Mouse (Mus musculus): ENCODE data around the gene 4930407I10Rik. TPM values are rescaled to one million over a fixed set of nuclear protein-coding genes. Genes with fewer than 3 reads are reported as not detected.

The 4930407I10Rik gene
- polyA plus RNA-seq, 1 experiment from 2014 or later = not detected

DNA sequence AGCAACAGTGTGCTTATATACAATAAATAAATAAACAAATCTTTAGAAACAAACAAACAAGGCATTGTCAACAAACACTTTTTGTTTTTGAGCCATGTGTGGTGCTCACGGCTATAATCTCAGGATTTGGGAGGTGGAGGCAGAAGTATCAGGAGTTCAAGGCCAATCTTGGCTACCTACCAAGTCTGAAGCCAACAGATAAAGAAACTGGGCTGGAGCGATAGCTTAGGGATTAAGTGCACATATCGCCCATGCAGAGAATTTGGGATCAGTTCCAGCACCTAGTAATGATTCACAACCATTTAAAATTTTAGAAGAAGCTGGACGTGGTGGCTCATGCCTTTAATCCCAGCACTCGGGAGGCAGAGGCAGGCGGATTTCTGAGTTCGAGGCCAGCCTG lies 14.5 kb downstream of the 4930407I10Rik start:
- H3K27me3 ChIP-seq (ENCODE audit: insufficient read depth, poor library complexity, severe bottlenecking) = peaks cover 47% of the 10 kb centered on the region
- H3K27ac ChIP-seq = no peak overlapping the region
- 84% methylated on average over 7 of the region's 7 CpGs for WGBS
- no peak overlapping the region for H3K4me3 ChIP-seq
- no peak for DNase-seq (ENCODE audit: low spot score)
- peaks cover 5% of the 10 kb centered on the region for H3K4me1 ChIP-seq
- H3K9me3 ChIP-seq = no peaks in the 10 kb centered on the region
- H3K36me3 ChIP-seq = no peaks in the 10 kb centered on the region

DNA sequence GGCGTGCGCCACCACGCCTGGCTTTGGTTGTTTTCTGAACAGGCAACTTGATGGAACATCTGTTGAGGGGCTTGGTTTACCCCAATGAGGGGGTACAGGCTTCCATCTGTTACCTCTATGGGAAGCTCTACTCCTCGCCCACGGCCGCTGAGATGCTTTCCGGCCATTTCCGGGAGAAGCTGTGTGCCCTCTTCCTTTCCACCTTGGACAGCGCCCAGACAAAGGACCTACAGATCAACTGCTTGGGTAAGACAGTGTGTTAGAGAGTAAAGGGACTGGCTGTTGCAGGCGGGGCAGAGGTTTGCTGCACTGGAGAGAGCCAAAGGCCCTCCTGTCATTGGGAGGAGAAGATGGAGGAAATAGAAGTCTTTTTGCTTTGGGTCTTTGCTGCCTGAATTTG lies 20.9 kb downstream of the 4930407I10Rik start:
- Histone ChIP-seq H3K27me3 (ENCODE audit: insufficient read depth, poor library complexity, severe bottlenecking) (peaks cover 17% of the 10 kb centered on the region; the same call in 1 of the 2 replicates), H3K36me3 (no peaks in the 10 kb centered on the region), H3K9me3 (no peaks in the 10 kb centered on the region), H3K4me1 (no peaks in the 10 kb centered on the region), H3K4me3 (no peak overlapping the region), H3K27ac (no peak overlapping the region)
- 50% methylated on average over 10 of the region's 10 CpGs for WGBS
- no peak for DNase-seq (ENCODE audit: low spot score)

DNA sequence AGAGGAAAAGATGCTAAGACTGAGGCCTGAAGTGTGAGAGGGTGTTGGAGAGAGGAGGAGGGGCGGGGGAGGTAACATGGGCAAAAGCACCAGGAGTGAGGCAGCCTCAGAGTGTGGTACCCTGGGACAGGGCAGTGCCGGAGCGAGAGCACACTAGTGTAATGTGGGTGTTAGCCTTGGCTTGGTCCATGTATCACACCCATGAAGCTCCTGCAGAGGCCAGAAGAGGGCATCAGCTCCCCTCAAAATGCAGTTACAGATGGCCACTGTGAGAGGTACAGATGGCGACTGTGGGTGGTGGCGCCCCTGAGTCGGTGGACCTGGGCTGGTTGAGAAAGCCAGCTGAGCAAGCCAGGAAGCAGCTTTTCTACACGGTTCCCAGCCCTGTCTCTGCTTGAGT lies 22.2 kb downstream of the 4930407I10Rik start:
- no peaks in the 10 kb centered on the region for H3K9me3 ChIP-seq
- H3K4me1 ChIP-seq = no peaks in the 10 kb centered on the region
- no peak overlapping the region for H3K27ac ChIP-seq
- H3K36me3 ChIP-seq = no peaks in the 10 kb centered on the region
- peaks cover 23% of the 10 kb centered on the region; the same call in 1 of the 2 replicates for H3K27me3 ChIP-seq (ENCODE audit: insufficient read depth, poor library complexity, severe bottlenecking)
- H3K4me3 ChIP-seq = no peak overlapping the region
- WGBS = 28% methylated on average over 7 of the region's 7 CpGs
- DNase-seq (ENCODE audit: low spot score) = no peak

DNA sequence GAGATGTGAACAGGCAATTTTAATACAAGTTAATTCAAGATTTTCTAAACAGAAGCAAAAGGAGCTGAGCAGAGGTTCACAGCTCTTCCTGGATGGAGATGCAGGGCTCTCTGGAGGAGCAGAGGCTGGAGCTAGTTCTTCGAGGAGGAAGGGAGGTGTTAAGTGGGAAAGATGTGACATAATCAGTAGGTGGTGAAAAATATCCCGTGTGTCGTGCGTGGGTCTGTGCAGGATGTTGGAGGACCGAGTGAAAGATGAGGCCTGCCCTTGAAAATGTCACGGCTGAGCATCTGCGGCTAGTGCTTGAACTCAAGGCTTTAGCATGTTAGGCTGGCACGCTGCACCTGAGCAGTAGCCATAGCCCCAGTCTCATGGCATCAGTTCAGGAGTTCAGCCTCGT lies 26.7 kb downstream of the 4930407I10Rik start:
- no peak overlapping the region for H3K27ac ChIP-seq
- no peaks in the 10 kb centered on the region for H3K4me1 ChIP-seq
- no peak for DNase-seq (ENCODE audit: low spot score)
- H3K36me3 ChIP-seq = no peaks in the 10 kb centered on the region
- H3K4me3 ChIP-seq = no peak overlapping the region
- no peaks in the 10 kb centered on the region for H3K9me3 ChIP-seq
- WGBS = 81% methylated on average over 9 of the region's 9 CpGs
- peaks cover 34% of the 10 kb centered on the region; the same call in 1 of the 2 replicates for H3K27me3 ChIP-seq (ENCODE audit: insufficient read depth, poor library complexity, severe bottlenecking)

DNA sequence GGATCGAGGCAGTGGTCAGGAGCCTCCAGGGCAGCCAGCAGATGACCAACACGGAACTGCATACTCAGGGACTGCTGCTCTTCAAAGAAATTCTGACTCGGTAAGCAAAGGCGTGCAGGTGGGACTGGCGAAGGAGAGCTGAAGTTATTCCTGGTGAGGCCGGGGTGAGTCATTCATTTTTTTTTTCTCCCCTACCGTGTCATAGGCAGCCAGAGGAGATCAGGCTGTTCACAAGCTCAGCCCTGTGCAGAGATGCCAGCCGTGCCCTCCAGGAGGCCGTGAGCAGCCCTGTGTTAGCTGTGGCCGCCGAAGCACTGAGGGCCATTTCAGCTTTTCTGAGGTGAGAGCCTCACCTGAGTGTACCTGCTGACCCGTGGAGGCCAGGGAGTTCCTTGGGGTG lies 27.2 kb downstream of the 4930407I10Rik start:
- Histone ChIP-seq H3K4me3 (no peak overlapping the region), H3K9me3 (no peaks in the 10 kb centered on the region), H3K27me3 (ENCODE audit: insufficient read depth, poor library complexity, severe bottlenecking) (peaks cover 34% of the 10 kb centered on the region; the same call in 1 of the 2 replicates), H3K27ac (no peak overlapping the region), H3K4me1 (no peaks in the 10 kb centered on the region), H3K36me3 (no peaks in the 10 kb centered on the region)
- WGBS = 75% methylated on average over 12 of the region's 12 CpGs
- DNase-seq (ENCODE audit: low spot score) = no peak

DNA sequence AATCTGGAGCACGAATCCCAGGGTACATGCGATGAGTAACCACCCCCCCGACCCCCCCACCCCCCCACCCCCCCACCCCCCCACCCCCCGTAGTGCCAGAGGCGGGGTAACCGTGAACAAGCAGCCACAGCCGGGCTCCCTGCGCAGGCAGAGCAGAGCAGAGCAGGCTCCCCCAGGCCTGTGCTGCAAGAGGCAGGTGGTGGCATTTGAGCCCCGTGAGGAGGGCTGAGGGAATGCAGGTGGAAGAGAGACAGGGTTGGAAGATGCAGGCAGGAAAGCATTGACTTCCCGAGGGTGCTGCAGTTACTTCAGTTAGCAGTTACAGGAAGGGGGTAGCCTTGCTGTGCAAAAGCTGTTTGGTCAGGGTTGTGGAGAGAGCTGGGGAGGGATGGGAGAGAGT lies 28.3 kb downstream of the 4930407I10Rik start:
- Histone ChIP-seq H3K9me3 (no peaks in the 10 kb centered on the region), H3K27me3 (ENCODE audit: insufficient read depth, poor library complexity, severe bottlenecking) (peaks cover 36% of the 10 kb centered on the region; the same call in 1 of the 2 replicates), H3K36me3 (no peaks in the 10 kb centered on the region), H3K4me3 (no peak overlapping the region), H3K4me1 (no peaks in the 10 kb centered on the region), H3K27ac (no peak overlapping the region)
- WGBS = 4% methylated on average over 10 of the region's 10 CpGs
- no peak for DNase-seq (ENCODE audit: low spot score)

DNA sequence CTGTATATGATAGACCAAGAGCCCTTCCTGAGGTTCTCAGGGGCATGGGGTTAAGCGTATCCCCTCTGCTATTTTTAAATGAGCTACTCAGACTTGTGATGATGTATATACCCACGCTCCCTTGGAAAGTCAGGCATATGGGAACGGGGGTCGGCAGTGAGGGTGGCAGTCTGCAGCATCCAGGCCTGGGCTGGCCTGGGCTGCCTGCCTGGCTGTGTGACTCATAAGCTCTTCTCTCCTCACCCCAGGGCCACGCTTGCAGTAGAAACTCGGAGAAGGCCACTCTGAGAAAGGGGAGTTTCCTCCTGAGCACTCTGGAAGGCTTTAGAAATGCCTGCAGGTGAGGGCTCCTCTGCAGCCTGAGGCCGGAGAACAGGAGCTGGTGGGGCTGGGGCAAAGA lies 32.1 kb downstream of the 4930407I10Rik start:
- H3K27me3 ChIP-seq (ENCODE audit: insufficient read depth, poor library complexity, severe bottlenecking) = peaks cover 26% of the 10 kb centered on the region; the same call in 1 of the 2 replicates
- no peak for DNase-seq (ENCODE audit: low spot score)
- WGBS = 66% methylated on average over 7 of the region's 7 CpGs
- H3K9me3 ChIP-seq = no peaks in the 10 kb centered on the region
- no peak overlapping the region for H3K4me3 ChIP-seq
- no peak overlapping the region for H3K27ac ChIP-seq
- no peaks in the 10 kb centered on the region for H3K36me3 ChIP-seq
- no peaks in the 10 kb centered on the region for H3K4me1 ChIP-seq

DNA sequence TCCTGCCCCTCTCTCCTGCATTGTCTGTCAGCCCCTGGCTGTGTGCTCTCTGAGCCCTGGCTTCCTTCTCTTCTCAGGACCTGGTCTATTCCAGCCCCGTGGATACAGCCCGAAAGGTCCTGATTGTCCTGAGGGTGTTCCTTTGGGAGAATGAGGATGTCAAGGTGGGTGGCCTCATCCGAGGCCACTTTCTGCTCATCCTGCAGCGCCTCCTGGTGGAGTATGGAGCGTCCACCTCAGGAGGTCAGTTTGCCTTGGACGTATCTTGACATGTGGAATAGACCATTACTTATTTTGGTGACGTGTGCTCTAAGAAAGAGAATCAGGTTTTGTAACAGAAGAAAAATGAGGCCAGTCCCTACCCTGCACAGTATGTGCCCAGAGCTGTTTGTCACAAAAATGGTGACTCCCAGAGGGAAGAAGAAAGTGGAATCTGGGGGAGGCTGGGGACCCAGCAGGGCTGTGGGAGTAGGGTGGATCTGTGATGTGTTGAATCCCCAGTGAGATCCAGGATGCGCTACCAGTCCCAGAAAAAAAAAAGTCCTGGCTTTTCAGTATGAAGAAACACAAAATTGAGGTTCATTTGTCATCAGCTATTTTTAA lies 48.1 kb downstream of the 4930407I10Rik start:
- WGBS = 20% methylated on average over 8 of the region's 8 CpGs
- no peaks in the 10 kb centered on the region for H3K36me3 ChIP-seq
- H3K4me3 ChIP-seq = no peak overlapping the region
- H3K27me3 ChIP-seq (ENCODE audit: insufficient read depth, poor library complexity, severe bottlenecking) = peaks cover 32% of the 10 kb centered on the region
- H3K9me3 ChIP-seq = no peaks in the 10 kb centered on the region
- H3K4me1 ChIP-seq = no peaks in the 10 kb centered on the region
- no peak overlapping the region for H3K27ac ChIP-seq
- peak; percentile 79 for DNase-seq (ENCODE audit: low spot score)

Other genes starting within 250 kb of the 4930407I10Rik start
- 13.0 and 15.6 TPM in 2 replicates for gene Tob2, start 200.4 kb upstream of the 4930407I10Rik start, polyA plus RNA-seq (2016; fragmentation: Nextera tagmentation; extraction: Ambion mirVana)
- gene Phf5a, start 187.2 kb upstream of the 4930407I10Rik start, polyA plus RNA-seq (2016; fragmentation: Nextera tagmentation; extraction: Ambion mirVana) = 154 and 200 TPM in 2 replicates
- 320 and 472 TPM in 2 replicates for gene Aco2, start 186.8 kb upstream of the 4930407I10Rik start, polyA plus RNA-seq (2016; fragmentation: Nextera tagmentation; extraction: Ambion mirVana)
- gene Polr3h, start 132.9 kb upstream of the 4930407I10Rik start, polyA plus RNA-seq (2016; fragmentation: Nextera tagmentation; extraction: Ambion mirVana) = 108 and 120 TPM in 2 replicates
- 6.4 and 7.4 TPM in 2 replicates for gene Csdc2, start 122.4 kb upstream of the 4930407I10Rik start, polyA plus RNA-seq (2016; fragmentation: Nextera tagmentation; extraction: Ambion mirVana)
- gene Pmm1, start 98.2 kb upstream of the 4930407I10Rik start, polyA plus RNA-seq (2016; fragmentation: Nextera tagmentation; extraction: Ambion mirVana) = 24.0 and 28.6 TPM in 2 replicates
- not detected in 2 replicates for gene 1700029P11Rik, start 78.6 kb upstream of the 4930407I10Rik start, polyA plus RNA-seq (2016; fragmentation: Nextera tagmentation; extraction: Ambion mirVana)
- gene Xrcc6, start 71.3 kb upstream of the 4930407I10Rik start, polyA plus RNA-seq (2016; fragmentation: Nextera tagmentation; extraction: Ambion mirVana) = 98.6 and 99.8 TPM in 2 replicates
- gene Desi1, start 25.3 kb upstream of the 4930407I10Rik start, polyA plus RNA-seq (2016; fragmentation: Nextera tagmentation; extraction: Ambion mirVana) = 26.7 and 27.5 TPM in 2 replicates
- 217 and 292 TPM in 2 replicates for gene Snu13, start 11.6 kb upstream of the 4930407I10Rik start, polyA plus RNA-seq (2016; fragmentation: Nextera tagmentation; extraction: Ambion mirVana)
- 0.05 TPM in 1 of 2 replicates, not detected in the other for gene Mei1, start 10.8 kb downstream of the 4930407I10Rik start, polyA plus RNA-seq (2016; fragmentation: Nextera tagmentation; extraction: Ambion mirVana)
- gene Ccdc134, start 68.8 kb downstream of the 4930407I10Rik start, polyA plus RNA-seq (2016; fragmentation: Nextera tagmentation; extraction: Ambion mirVana) = 13.5 and 19.4 TPM in 2 replicates
- 129 and 133 TPM in 2 replicates for gene Srebf2, start 88.0 kb downstream of the 4930407I10Rik start, polyA plus RNA-seq (2016; fragmentation: Nextera tagmentation; extraction: Ambion mirVana)
- 0.11 and 0.13 TPM in 2 replicates for gene Shisa8, start 153.7 kb downstream of the 4930407I10Rik start, polyA plus RNA-seq (2016; fragmentation: Nextera tagmentation; extraction: Ambion mirVana)
- gene Tnfrsf13c, start 165.2 kb downstream of the 4930407I10Rik start, polyA plus RNA-seq (2016; fragmentation: Nextera tagmentation; extraction: Ambion mirVana) = 0.20 TPM in 1 of 2 replicates, not detected in the other
- 58.1 and 66.3 TPM in 2 replicates for gene Cenpm, start 185.6 kb downstream of the 4930407I10Rik start, polyA plus RNA-seq (2016; fragmentation: Nextera tagmentation; extraction: Ambion mirVana)
- not detected in 2 replicates for gene 1500009C09Rik, start 193.2 kb downstream of the 4930407I10Rik start, polyA plus RNA-seq (2016; fragmentation: Nextera tagmentation; extraction: Ambion mirVana)
- gene Sept3, start 215.7 kb downstream of the 4930407I10Rik start, polyA plus RNA-seq (2016; fragmentation: Nextera tagmentation; extraction: Ambion mirVana) = 3.7 and 14.0 TPM in 2 replicates
- 0.28 and 0.65 TPM in 2 replicates for gene Wbp2nl, start 239.8 kb downstream of the 4930407I10Rik start, polyA plus RNA-seq (2016; fragmentation: Nextera tagmentation; extraction: Ambion mirVana)

Measured in heart, embryonic 10.5 days (tissue).